Mouse (Mus musculus) heart, embryonic 11.5 days (tissue): ENCODE data around the gene Stab1. TPM values are rescaled to one million over a fixed set of nuclear protein-coding genes. Genes with fewer than 3 reads are reported as not detected.

Experiments used
- ATAC-seq: fragments of 200-750 bp; cut with Nextera tagmentation; replicated peaks from 2 replicates; pipeline ENCODE4 v1.8.0; 2017; ENCODE audit warnings: moderate library complexity; ENCODE audit not compliant: insufficient number of reproducible peaks, low FRiP score, low TSS enrichment
- H3K27ac ChIP-seq: fragments of 300-500 bp; sonication (generic); 2 replicates; pipeline ENCODE4 v1.5.1; 2014; ENCODE audit warnings: mild to moderate bottlenecking, low read depth, low read length
- H3K27me3 ChIP-seq: fragments of 300-500 bp; sonication (generic); 2 replicates; pipeline ENCODE4 v1.6.1; 2014; ENCODE audit warnings: mild to moderate bottlenecking, low read length, mixed read lengths; ENCODE audit not compliant: control insufficient read depth, insufficient read depth
- H3K36me3 ChIP-seq: fragments of 300-500 bp; sonication (generic); 2 replicates; pipeline ENCODE4 v1.6.1; 2014; ENCODE audit warnings: mild to moderate bottlenecking, low read length, moderate library complexity, mixed read lengths; ENCODE audit not compliant: control insufficient read depth, insufficient read depth
- H3K4me1 ChIP-seq: fragments of 300-500 bp; sonication (generic); 2 replicates; pipeline ENCODE4 v1.6.1; 2014; ENCODE audit warnings: low read length; ENCODE audit not compliant: control insufficient read depth, insufficient read depth
- H3K4me2 ChIP-seq: fragments of 300-500 bp; sonication (generic); 2 replicates; pipeline ENCODE4 v1.6.1; 2014; ENCODE audit warnings: mild to moderate bottlenecking, moderate library complexity
- H3K4me3 ChIP-seq: fragments of 300-500 bp; sonication (generic); 2 replicates; pipeline ENCODE4 v1.5.1; 2014; ENCODE audit warnings: low read depth, low read length
- H3K9ac ChIP-seq: fragments of 300-500 bp; sonication (generic); 2 replicates; pipeline ENCODE4 v1.6.1; 2014; ENCODE audit warnings: mild to moderate bottlenecking, low read depth, low read length, moderate library complexity
- H3K9me3 ChIP-seq: fragments of 300-500 bp; sonication (generic); replicated peaks from 2 replicates; pipeline ENCODE4 v1.6.1; 2016; ENCODE audit warnings: low read length; ENCODE audit not compliant: control insufficient read depth
- WGBS: fragments of 180-500 bp; shearing (Covaris S2); extraction: QIAGEN DNeasy Blood & Tissue Kit; methylation state at CpG from one replicate; pipeline ENCODE4 v1.1.7; 2014; ENCODE audit not compliant: insufficient replicate concordance; 5-methylcytosine and 5-hydroxymethylcytosine counted together
- polyA plus RNA-seq: library from polyadenylated mRNA; unstranded; fragments of >200 nt; fragmentation: Nextera tagmentation; extraction: Ambion mirVana; gene quantifications from 2 replicates; pipeline ENCODE4 v1.2.1, GENCODE M21; 2014

Stab1 gene
- polyA plus RNA-seq, 1 experiment from 2014 or later, result 35.9 TPM

DNA sequence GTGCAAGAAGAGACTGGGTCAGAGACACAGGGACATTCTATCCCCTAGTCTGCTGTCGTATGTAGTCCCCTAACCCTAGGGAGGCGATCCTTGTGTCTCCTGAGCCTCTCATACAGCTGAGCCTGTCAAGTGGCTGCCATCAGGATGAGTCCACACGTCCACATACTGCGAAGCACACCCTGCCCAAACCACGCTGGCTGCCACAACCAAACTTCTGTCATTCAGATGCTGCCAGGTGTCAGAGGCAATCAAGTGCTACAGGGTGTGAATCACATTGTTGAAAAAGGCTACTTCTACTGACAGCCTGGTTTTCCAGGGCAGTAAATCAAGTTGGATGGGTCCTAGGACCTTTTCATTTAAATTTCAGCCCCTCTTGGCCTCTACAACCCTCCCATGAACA lies 9.3 kb upstream of the Stab1 start:
- WGBS, result 91% methylated on average over 5 of the region's 5 CpGs
- Histone ChIP-seq H3K4me3 (no peak overlapping the region), H3K27me3 (no peaks in the 10 kb centered on the region), H3K36me3 (peaks cover 84% of the 10 kb centered on the region), H3K4me2 (no peak overlapping the region), H3K9ac (no peak overlapping the region), H3K4me1 (peaks cover 3% of the 10 kb centered on the region; the same call in 1 of the 2 replicates), H3K9me3 (no peaks in the 10 kb centered on the region), H3K27ac (no peak overlapping the region)
- no peak for ATAC-seq

DNA sequence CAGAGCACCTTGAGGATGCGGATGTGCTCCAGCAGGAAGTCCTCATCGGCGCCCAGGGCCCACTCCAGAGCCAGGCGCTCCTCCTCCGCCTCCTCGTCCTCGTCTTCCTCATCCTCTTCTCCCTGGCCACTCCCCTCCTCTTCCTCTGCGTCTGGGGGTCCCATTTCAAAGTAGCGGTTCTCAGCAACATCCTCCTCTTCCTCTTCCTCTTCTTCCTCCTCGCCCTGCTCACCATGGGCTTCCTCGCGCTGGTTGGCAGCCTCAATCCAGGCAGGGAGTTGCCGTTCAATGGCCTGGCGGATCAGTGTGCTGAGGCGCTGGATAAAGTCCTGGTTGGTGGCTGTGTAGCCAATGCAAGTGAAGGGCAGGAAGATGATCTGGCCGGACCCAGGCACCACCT lies 8.8 kb upstream of the Stab1 start:
- no peak for ATAC-seq
- no peaks in the 10 kb centered on the region for H3K27me3 ChIP-seq
- WGBS, result 90% methylated on average over 16 of the region's 16 CpGs

DNA sequence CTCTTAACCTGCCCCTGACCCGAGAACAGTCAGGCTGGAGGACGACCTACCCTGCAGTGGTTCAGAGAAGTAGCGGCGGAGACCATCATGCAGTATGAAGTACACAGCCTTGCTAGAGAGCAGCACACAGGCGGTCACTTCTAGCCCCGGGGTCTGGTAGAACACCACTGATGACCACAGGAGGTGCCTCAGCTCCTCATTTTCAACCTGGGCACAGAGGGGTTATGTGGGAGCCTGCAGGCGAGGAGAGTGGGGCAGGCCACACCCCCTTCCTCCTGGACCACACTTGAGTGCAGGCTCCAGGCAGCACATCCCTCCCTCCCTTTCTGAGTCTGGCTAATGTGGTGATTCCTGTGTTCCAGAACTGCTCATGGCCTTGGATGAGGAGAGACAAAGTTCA lies 5.1 kb upstream of the Stab1 start:
- Histone ChIP-seq H3K4me1 (peaks cover 7% of the 10 kb centered on the region; the same call in 1 of the 2 replicates), H3K4me3 (no peak overlapping the region), H3K9ac (no peak overlapping the region; the same call in 1 of the 2 replicates), H3K4me2 (no peak overlapping the region), H3K36me3 (peaks cover 75% of the 10 kb centered on the region), H3K9me3 (no peaks in the 10 kb centered on the region), H3K27me3 (no peaks in the 10 kb centered on the region), H3K27ac (no peak overlapping the region)
- WGBS, result 83% methylated on average over 7 of the region's 7 CpGs
- no peak for ATAC-seq

More for the DNA sequence above, 8.8 kb upstream of the Stab1 start:
- H3K27ac ChIP-seq, result no peak overlapping the region
- no peak overlapping the region for H3K9ac ChIP-seq
- no peaks in the 10 kb centered on the region for H3K9me3 ChIP-seq
- H3K36me3 ChIP-seq, result peaks cover 86% of the 10 kb centered on the region
- H3K4me1 ChIP-seq, result peaks cover 2% of the 10 kb centered on the region; the same call in 1 of the 2 replicates
- H3K4me3 ChIP-seq, result no peak overlapping the region
- no peak overlapping the region for H3K4me2 ChIP-seq

DNA sequence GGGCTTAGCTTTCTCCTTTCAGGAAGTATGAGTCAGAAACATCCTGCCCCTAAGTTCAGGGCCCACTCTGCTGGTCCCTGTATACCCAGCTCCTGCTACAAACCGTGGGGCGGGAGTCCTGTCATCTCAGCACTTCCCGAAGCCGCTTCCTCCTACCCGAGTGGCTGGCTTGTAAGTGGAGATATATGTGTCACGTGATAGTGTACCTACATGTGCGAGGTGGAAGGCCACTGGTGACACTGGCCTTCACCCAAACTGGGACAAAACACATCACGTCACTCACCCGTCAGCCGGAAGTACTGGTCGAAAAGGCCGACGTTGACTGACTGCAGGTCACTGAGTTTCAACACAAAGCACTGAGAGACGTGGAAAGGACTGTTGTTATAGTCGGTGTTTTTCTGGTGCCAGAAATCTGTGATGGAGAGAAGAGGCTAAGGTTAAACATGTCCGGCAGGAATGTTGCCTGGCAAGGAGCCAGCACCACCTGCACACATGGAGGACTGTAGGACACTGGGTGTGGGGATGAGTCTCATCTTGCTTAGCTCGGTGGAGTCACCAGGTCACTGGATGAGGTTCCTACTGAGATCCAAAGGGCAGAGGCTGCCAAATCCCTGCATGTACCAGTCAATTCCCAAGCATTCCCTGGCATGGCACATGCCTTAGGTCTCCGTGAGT lies 4.5 kb upstream of the Stab1 start:
- Histone ChIP-seq H3K9ac (no peak overlapping the region), H3K4me1 (peaks cover 7% of the 10 kb centered on the region; the same call in 1 of the 2 replicates), H3K36me3 (peaks cover 75% of the 10 kb centered on the region), H3K4me2 (no peak overlapping the region), H3K27ac (no peak overlapping the region), H3K9me3 (no peaks in the 10 kb centered on the region), H3K27me3 (no peaks in the 10 kb centered on the region), H3K4me3 (no peak overlapping the region)
- WGBS, result 68% methylated on average over 18 of the region's 18 CpGs
- ATAC-seq, result no peak; the same call in 1 of the 2 replicates

DNA sequence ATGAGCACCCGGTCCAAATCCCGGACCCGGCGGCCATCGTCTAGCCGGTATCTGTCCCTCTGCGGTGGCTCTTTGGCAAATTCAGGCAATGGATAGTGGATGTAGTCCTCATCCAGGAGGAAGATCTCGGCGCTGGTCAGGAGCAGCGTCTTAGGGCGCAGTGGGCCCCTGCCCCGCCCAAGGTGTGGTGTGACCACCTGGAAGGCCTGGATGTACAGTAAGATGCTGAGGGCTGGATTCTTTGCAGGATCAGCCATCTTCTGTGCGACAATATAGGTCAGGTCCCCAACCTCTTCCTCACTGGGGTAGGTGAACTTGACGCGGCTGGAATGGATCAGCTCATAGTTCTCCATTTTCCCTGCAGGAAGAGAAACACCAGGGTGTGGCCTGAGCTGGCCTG lies 3.4 kb upstream of the Stab1 start:
- peaks cover 8% of the 10 kb centered on the region; the same call in 1 of the 2 replicates for H3K4me1 ChIP-seq
- no peak overlapping the region for H3K4me3 ChIP-seq
- peaks cover 64% of the 10 kb centered on the region for H3K36me3 ChIP-seq
- ATAC-seq, result no peak
- H3K27ac ChIP-seq, result no peak overlapping the region
- H3K4me2 ChIP-seq, result no peak overlapping the region
- H3K9ac ChIP-seq, result no peak overlapping the region
- 95% methylated on average over 15 of the region's 15 CpGs for WGBS
- H3K9me3 ChIP-seq, result no peaks in the 10 kb centered on the region
- H3K27me3 ChIP-seq, result no peaks in the 10 kb centered on the region

DNA sequence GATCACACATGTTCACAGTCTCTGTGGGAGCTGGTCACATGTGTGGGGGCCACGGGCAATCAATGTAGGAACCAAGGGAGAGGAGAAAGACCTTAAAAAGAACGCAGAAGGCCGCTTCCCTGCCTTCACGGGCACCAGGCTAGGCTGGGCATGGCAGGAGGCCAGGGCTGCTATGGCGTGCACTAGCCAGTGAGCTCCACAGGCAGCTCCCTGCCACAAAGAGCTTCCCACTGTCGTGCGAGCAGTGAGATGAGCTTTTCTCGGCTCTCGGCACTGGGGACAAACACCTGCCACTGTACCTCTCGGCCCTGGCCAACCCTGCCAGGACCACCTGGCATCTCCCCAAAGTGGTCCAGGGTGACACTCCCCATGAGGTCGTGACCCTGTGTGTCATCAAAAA lies 2.9 kb upstream of the Stab1 start:
- no peak for ATAC-seq
- Histone ChIP-seq H3K27me3 (no peaks in the 10 kb centered on the region), H3K4me3 (no peak overlapping the region), H3K27ac (no peak overlapping the region), H3K9ac (no peak overlapping the region), H3K4me2 (no peak overlapping the region), H3K36me3 (peaks cover 60% of the 10 kb centered on the region), H3K4me1 (peaks cover 10% of the 10 kb centered on the region; the same call in 1 of the 2 replicates), H3K9me3 (no peaks in the 10 kb centered on the region)
- 86% methylated on average over 11 of the region's 11 CpGs for WGBS

DNA sequence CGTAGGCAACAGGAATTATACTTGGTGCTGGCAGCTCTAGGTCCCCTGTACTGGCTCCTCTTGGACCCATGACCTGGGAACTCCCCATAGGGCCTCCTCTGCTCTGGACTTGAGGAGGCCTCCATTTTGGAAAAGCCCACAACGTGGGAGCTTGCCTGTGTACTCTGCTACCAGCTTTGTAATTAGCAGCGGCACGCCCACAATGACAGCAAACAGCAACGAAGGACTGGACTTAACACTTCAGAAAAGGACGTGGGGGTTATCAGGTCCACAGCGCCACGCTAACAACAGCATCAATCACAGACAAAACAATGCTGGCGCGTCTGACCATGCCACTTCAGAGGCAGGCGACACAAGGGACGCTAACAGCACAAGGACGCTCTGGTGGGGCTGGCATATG lies 2.5 kb upstream of the Stab1 start:
- Histone ChIP-seq H3K27ac (no peak overlapping the region), H3K36me3 (peaks cover 56% of the 10 kb centered on the region), H3K4me3 (no peak overlapping the region), H3K9me3 (no peaks in the 10 kb centered on the region), H3K4me1 (peaks cover 14% of the 10 kb centered on the region), H3K27me3 (no peaks in the 10 kb centered on the region), H3K4me2 (no peak overlapping the region), H3K9ac (no peak overlapping the region)
- ATAC-seq, result no peak
- 77% methylated on average over 13 of the region's 13 CpGs for WGBS

DNA sequence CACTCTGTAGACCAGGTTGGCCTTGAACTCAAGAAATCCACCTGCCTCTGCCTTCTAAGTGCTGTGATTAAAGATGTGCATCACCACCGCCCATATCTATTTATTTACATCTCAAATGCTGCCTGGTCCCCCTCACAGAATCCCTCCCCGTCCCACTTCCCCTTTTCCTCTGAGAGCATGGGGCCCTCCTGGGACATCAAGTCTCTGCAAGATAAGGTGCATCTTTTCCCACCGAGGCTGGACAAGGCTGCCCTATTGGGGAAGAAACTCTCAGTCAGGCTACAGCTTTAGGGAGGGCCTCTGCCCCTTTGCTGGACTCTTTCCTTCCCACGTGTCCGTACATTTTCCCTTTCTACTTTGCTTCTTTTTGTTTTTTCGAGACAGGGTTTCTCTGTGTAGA lies 1.1 kb upstream of the Stab1 start:
- no peak for ATAC-seq
- Histone ChIP-seq H3K4me2 (no peak overlapping the region), H3K27ac (peak overlapping the region; percentile 8; the same call in 1 of the 2 replicates), H3K9me3 (no peaks in the 10 kb centered on the region), H3K9ac (no peak overlapping the region), H3K27me3 (no peaks in the 10 kb centered on the region), H3K4me1 (peaks cover 17% of the 10 kb centered on the region), H3K36me3 (peaks cover 43% of the 10 kb centered on the region), H3K4me3 (no peak overlapping the region)
- 61% methylated on average over 6 of the region's 6 CpGs for whole genome bisulfite sequencing

DNA sequence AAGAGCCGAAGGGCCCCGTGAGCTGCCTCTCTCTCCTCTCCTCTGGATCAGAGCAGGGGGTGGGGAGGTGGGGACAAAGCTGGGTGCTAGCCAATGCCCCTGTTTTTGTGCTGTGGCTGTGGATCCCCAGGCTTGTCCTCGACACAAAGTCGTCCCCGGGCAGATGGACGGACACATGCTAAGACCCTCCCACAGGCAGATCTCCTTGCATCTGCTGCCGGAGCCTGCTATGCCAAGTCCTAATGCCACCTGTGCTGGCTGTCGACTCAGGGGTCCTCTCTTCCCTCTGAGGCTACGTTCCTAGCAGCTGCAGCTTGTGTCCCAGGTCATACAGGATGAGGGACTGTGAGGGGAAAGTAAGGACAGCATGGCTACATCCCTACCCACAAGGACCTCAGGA lies 1.6 kb downstream of the Stab1 start:
- no peaks in the 10 kb centered on the region for H3K9me3 ChIP-seq
- ATAC-seq, result no peak
- H3K4me2 ChIP-seq, result peak overlapping the region; percentile 58
- H3K4me3 ChIP-seq, result peak overlapping the region; percentile 40
- no peaks in the 10 kb centered on the region for H3K27me3 ChIP-seq
- H3K36me3 ChIP-seq, result peaks cover 17% of the 10 kb centered on the region
- peaks cover 24% of the 10 kb centered on the region for H3K4me1 ChIP-seq
- WGBS, result 56% methylated on average over 9 of the region's 9 CpGs
- H3K27ac ChIP-seq, result no peak overlapping the region
- peak overlapping the region; percentile 29; the same call in 1 of the 2 replicates for H3K9ac ChIP-seq
